Mouse (Mus musculus) heart, postnatal 0 days (tissue): ENCODE results near the gene Txndc15. TPM values are rescaled to one million over a fixed set of nuclear protein-coding genes. Genes with fewer than 3 reads are reported as not detected.

Source experiments
- ATAC-seq: fragments of 200-750 bp; cut with Nextera tagmentation; 2 replicates; pipeline ENCODE4 v1.8.0; 2017; ENCODE audit warnings: low read depth, moderate number of reproducible peaks, moderate library complexity; ENCODE audit not compliant: insufficient read depth
- DNase-seq: peaks from one replicate; pipeline ENCODE4 v3.0.0-alpha.2; 2016; ENCODE audit warnings: low spot score
- H3K27ac ChIP-seq: fragments of 300-500 bp; sonication (generic); 2 replicates; pipeline ENCODE4 v1.5.1; 2014; ENCODE audit warnings: low read depth, mild to moderate bottlenecking
- H3K27me3 ChIP-seq: fragments of 300-500 bp; sonication (generic); 2 replicates; pipeline ENCODE4 v1.6.1; 2014; ENCODE audit warnings: low read length, mixed read lengths; ENCODE audit not compliant: control insufficient read depth, insufficient read depth
- H3K36me3 ChIP-seq: fragments of 300-500 bp; sonication (generic); replicated peaks from 2 replicates; pipeline ENCODE4 v1.6.1; 2014; ENCODE audit warnings: low read length, mixed read lengths; ENCODE audit not compliant: control insufficient read depth, insufficient read depth
- H3K4me1 ChIP-seq: fragments of 300-500 bp; sonication (generic); 2 replicates; pipeline ENCODE4 v1.6.1; 2014; ENCODE audit warnings: antibody characterized with exemption; ENCODE audit not compliant: control insufficient read depth, insufficient read depth
- H3K4me2 ChIP-seq: fragments of 300-500 bp; sonication (generic); 2 replicates; pipeline ENCODE4 v1.6.1; 2014; ENCODE audit warnings: low read depth, mild to moderate bottlenecking, low read length, moderate library complexity
- H3K4me3 ChIP-seq: fragments of 300-500 bp; sonication (generic); 2 replicates; pipeline ENCODE4 v1.5.1; 2014; ENCODE audit warnings: low read depth, low read length
- H3K9ac ChIP-seq: fragments of 300-500 bp; sonication (generic); replicated peaks from 2 replicates; pipeline ENCODE4 v1.6.1; 2014; ENCODE audit warnings: low read depth, low read length, mixed read lengths
- H3K9me3 ChIP-seq: fragments of 300-500 bp; sonication (generic); replicated peaks from 2 replicates; pipeline ENCODE4 v1.6.1; 2016; ENCODE audit warnings: low read length; ENCODE audit not compliant: control insufficient read depth
- CTCF ChIP-seq: IDR thresholded peaks from 2 replicates; pipeline ENCODE4 v1.5.1; 2016; ENCODE audit warnings: antibody characterized with exemption, control low read depth, low read depth
- EP300 ChIP-seq: IDR thresholded peaks from 2 replicates; pipeline ENCODE4 v1.6.1; 2016; ENCODE audit warnings: antibody characterized with exemption, low read depth
- WGBS: fragments of 180-500 bp; shearing (Covaris S2); extraction: QIAGEN DNeasy Blood & Tissue Kit; methylation state at CpG from one replicate; pipeline ENCODE4 v1.1.7; 2014; 5-methylcytosine and 5-hydroxymethylcytosine counted together
- polyA plus RNA-seq: library from polyadenylated mRNA; unstranded; fragments of >200 nt; fragmentation: Nextera tagmentation; extraction: Ambion mirVana; gene quantifications from 2 replicates; pipeline ENCODE4 v1.2.1, GENCODE M21; 2015
- total RNA-seq: library from RNA; depleted of rRNA; stranded (reverse); fragments of >200 nt; gene quantifications from 2 replicates; pipeline ENCODE4 v1.2.3, GENCODE M21; 2014; ENCODE audit warnings: low replicate concordance

Txndc15 gene
- total and polyA plus RNA-seq, 2 experiments from 2014 or later, result 65.0 to 69.1 TPM

DNA sequence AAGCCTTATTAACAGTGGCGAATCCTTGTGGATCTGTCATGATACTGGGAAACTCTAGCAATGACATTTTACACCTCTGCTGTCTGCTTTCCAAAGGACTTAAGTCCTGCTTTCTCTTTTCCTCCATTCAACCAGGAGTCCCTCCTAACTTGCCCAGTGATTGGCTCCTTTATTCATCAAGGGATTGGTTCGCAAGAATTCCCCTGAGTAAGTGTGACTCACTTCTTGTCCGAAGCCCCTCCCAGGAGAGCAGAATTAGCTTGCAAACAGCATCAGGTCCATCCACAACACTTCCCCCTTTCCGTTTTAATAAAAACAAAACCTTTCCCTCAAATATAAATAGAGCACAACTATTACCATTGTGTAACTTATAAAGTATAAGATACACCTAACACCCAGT, 10.1 kb upstream of the Txndc15 start:
- WGBS, result 75% methylated on average over 4 of the region's 4 CpGs
- H3K4me3 ChIP-seq, result no peak overlapping the region
- no peak overlapping the region for H3K27ac ChIP-seq
- H3K9ac ChIP-seq, result no peak overlapping the region
- TF ChIP-seq CTCF (no peak), EP300 (no peak)
- H3K4me1 ChIP-seq, result 0 out of 2 replicates have a peak, but pooled peaks cover 5% of the 10 kb centered on the region
- no peaks in the 10 kb centered on the region for H3K9me3 ChIP-seq
- ATAC-seq, result no peak
- no peak for DNase-seq
- no peaks in the 10 kb centered on the region for H3K27me3 ChIP-seq
- no peak overlapping the region for H3K4me2 ChIP-seq
- peaks cover 37% of the 10 kb centered on the region for H3K36me3 ChIP-seq

DNA sequence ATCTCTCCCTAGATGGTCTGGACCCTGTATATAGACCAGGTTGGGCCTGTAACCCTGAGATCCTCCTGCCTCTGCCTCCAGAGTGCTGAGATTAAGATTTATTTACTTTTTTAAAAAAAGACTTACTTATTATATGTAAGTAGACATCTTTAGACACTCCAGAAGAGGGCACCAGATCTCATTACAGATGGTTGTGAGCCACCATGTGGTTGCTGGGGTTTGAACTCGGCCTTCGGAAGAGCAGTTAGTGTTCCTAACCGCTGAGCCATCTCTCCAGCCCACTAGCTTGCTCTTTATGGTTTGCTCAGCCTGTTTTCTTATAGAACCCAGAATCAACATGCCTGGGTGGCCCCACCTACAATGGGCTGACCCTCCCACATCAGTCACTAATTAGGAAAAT, 1.6 kb upstream of the Txndc15 start:
- no peak overlapping the region for H3K27ac ChIP-seq
- 91% methylated on average over 3 of the region's 3 CpGs for WGBS
- H3K4me3 ChIP-seq, result no peak overlapping the region
- no peak overlapping the region for H3K9ac ChIP-seq
- TF ChIP-seq CTCF, result no peak
- no peak for TF ChIP-seq EP300
- 0 out of 2 replicates have a peak, but pooled peaks cover under 1% of the 10 kb centered on the region for H3K36me3 ChIP-seq
- no peak for DNase-seq
- ATAC-seq, result no peak
- no peaks in the 10 kb centered on the region for H3K27me3 ChIP-seq
- no peak overlapping the region for H3K4me2 ChIP-seq
- H3K9me3 ChIP-seq, result no peaks in the 10 kb centered on the region
- H3K4me1 ChIP-seq, result peaks cover 14% of the 10 kb centered on the region; the same call in 1 of the 2 replicates

DNA sequence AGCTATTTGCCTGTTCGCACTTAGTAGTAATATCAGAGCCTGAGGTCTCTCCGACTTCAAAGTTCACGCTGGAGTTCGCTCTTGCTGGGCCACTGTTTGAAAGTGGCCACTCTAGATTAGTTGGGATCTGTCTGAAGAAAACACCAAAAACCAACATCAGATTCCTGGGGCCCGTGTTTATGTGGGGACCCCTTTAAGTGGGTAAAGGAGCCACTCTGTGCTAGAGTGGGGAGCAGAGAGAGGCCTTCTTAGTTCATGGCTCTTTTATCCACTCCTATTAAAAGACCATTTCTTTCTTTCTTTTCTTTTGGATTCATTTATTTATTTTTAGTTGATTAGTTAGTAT, 690 bp downstream of the Txndc15 start:
- ATAC-seq, result no peak
- TF ChIP-seq CTCF, result no peak
- no peak for TF ChIP-seq EP300
- peak overlapping the region; percentile 95 for H3K9ac ChIP-seq

DNA sequence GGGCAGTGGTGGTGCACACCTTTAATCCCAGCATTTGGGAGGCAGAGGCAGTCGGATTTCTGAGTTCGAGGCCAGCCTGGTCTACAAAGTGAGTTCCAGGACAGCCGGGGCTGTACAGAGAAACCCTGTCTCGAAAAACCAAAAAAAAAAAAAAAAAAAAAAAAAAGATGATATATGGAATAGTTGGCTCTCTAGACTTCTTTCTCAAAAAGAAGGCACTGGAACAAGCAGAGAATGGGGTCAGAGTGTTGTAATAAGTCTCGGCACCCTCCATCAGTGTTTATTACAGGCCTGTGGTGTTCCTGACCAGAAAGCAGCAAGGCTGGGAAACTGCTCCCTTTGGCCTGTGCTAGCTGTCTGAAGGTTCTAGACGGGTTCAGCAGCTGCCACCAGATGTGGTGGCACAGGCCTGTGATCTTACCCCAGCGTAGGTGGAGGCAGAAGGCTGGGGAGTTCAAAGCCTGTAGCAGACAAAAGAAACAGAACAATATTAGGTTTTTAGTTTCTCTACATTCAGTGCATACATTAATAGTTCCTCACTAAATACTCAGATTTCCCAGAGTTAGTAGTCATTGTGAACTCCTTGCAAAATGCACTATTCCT, 1.6 kb downstream of the Txndc15 start:
- no peak for TF ChIP-seq CTCF
- no peak for TF ChIP-seq EP300
- Histone ChIP-seq H3K4me3 (no peak overlapping the region), H3K27ac (no peak overlapping the region), H3K9me3 (no peaks in the 10 kb centered on the region), H3K27me3 (no peaks in the 10 kb centered on the region), H3K9ac (no peak overlapping the region), H3K4me1 (peaks cover 5% of the 10 kb centered on the region; the same call in 1 of the 2 replicates), H3K36me3 (peaks cover 19% of the 10 kb centered on the region), H3K4me2 (no peak overlapping the region)
- ATAC-seq (no peak), DNase-seq (no peak)
- WGBS, result 91% methylated on average over 6 of the region's 7 CpGs

More for the DNA sequence above, 690 bp downstream of the Txndc15 start:
- H3K27ac ChIP-seq, result peak overlapping the region; percentile 90
- DNase-seq, result no peak
- peak overlapping the region; percentile 69 for H3K4me2 ChIP-seq
- no peaks in the 10 kb centered on the region for H3K27me3 ChIP-seq
- H3K4me1 ChIP-seq, result peaks cover 5% of the 10 kb centered on the region; the same call in 1 of the 2 replicates
- peak overlapping the region; percentile 92 for H3K4me3 ChIP-seq
- no peaks in the 10 kb centered on the region for H3K9me3 ChIP-seq
- H3K36me3 ChIP-seq, result peaks cover 16% of the 10 kb centered on the region
- 5% methylated on average over 5 of the region's 5 CpGs for WGBS

DNA sequence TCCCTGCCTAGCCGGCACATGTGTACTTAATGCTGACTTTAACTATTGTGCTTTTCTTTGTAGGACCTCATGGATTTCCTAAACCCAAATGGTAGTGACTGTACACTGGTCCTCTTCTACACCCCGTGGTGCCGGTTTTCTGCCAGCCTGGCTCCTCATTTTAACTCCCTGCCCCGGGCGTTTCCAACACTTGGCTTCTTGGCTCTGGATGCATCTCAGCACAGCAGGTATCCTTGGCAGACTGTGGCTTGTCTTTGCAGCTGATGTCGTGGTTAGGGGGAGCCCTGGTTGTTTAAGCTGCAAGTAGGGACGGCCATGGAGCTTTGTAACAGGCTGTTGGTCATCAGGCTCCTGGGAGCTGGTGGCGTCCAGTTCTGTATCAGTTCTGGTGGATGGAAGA, 7.1 kb downstream of the Txndc15 start:
- Histone ChIP-seq H3K4me1 (no peaks in the 10 kb centered on the region), H3K36me3 (peaks cover 48% of the 10 kb centered on the region), H3K9ac (no peak overlapping the region), H3K9me3 (no peaks in the 10 kb centered on the region), H3K27me3 (no peaks in the 10 kb centered on the region), H3K4me3 (no peak overlapping the region), H3K27ac (no peak overlapping the region), H3K4me2 (no peak overlapping the region)
- TF ChIP-seq EP300, result no peak
- DNase-seq (no peak), ATAC-seq (no peak)
- 75% methylated on average over 8 of the region's 8 CpGs for whole genome bisulfite sequencing

DNA sequence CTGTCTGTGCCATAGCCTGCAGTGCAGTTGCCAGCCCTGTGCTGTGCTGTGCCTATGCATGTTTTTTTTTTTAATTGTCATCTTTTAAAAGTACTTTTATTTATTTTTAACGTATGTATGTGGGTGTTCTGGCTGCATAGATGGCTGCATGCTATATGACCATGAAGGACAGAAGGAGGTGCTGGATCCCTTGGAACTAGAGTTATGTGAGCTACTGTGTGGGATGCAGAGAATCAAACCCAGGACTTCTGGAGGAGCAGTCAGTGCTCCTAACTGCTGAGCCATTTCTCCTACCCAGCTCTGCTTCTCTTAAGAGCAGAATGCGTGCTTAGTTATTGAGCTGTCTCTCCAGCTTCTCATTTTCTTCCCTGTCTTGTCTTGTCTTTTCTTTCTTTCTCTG, 7.5 kb downstream of the Txndc15 start:
- H3K4me1 ChIP-seq, result no peaks in the 10 kb centered on the region
- TF ChIP-seq CTCF (no peak), EP300 (no peak)
- H3K36me3 ChIP-seq, result peaks cover 48% of the 10 kb centered on the region
- no peaks in the 10 kb centered on the region for H3K27me3 ChIP-seq
- no peak overlapping the region for H3K9ac ChIP-seq
- no peaks in the 10 kb centered on the region for H3K9me3 ChIP-seq
- ATAC-seq (no peak), DNase-seq (no peak)
- H3K4me2 ChIP-seq, result no peak overlapping the region
- WGBS, result 88% methylated on average over 2 of the region's 2 CpGs
- no peak overlapping the region for H3K27ac ChIP-seq
- H3K4me3 ChIP-seq, result no peak overlapping the region
